Mouse (Mus musculus): ENCODE measurements around the gene Slc35b2. TPM values are rescaled to one million over a fixed set of nuclear protein-coding genes. Genes with fewer than 3 reads are reported as not detected.
A peak's percentile ranks its signal among the peaks of the same experiment; 100 is the strongest.

Slc35b2 gene
- total RNA-seq, 2 experiments from 2014 or later = 44.4 to 52.7 TPM

- DNase-seq (ENCODE audit: low spot score in 2 of 2) = no peak
Measured at GRCm38 (mm10) chr17:45544873-45545277, 18.8 kb upstream of the Slc35b2 start.

GRCm38 (mm10) chr17:45545278-45545961, 18.3 kb upstream of the Slc35b2 start:
- no peak for DNase-seq (ENCODE audit: low spot score in 2 of 2)

GRCm38 (mm10) chr17:45546941-45547340, 16.7 kb upstream of the Slc35b2 start:
- DNase-seq (ENCODE audit: low spot score in 2 of 2) = no peak

- no peak for DNase-seq (ENCODE audit: low spot score in 2 of 2)
Measured at GRCm38 (mm10) chr17:45547461-45548190, 16.0 kb upstream of the Slc35b2 start.

- DNase-seq (ENCODE audit: low spot score in 2 of 2) = no peak
Measured at GRCm38 (mm10) chr17:45548541-45549512, 14.8 kb upstream of the Slc35b2 start.

GRCm38 (mm10) chr17:45549617-45550181, 14.0 kb upstream of the Slc35b2 start, which contains the start of gene Tmem151b:
Tmem151b (minus strand) TSS chr17:45549677.
- DNase-seq (ENCODE audit: low spot score in 2 of 2) = no peak

- no peak for DNase-seq (ENCODE audit: low spot score in 2 of 2)
Measured at GRCm38 (mm10) chr17:45550253-45550652, 13.4 kb upstream of the Slc35b2 start.

GRCm38 (mm10) chr17:45551249-45551796, 12.4 kb upstream of the Slc35b2 start:
- no peak for DNase-seq (ENCODE audit: low spot score in 2 of 2)

GRCm38 (mm10) chr17:45551816-45552451, 11.7 kb upstream of the Slc35b2 start:
- DNase-seq (ENCODE audit: low spot score in 2 of 2) = peak in 1 of 2 experiments; percentile 68

GRCm38 (mm10) chr17:45553065-45553464, 10.6 kb upstream of the Slc35b2 start:
- DNase-seq (ENCODE audit: low spot score in 2 of 2) = no peak

- DNase-seq (ENCODE audit: low spot score in 2 of 2) = no peak
Measured at GRCm38 (mm10) chr17:45554420-45554819, 9.3 kb upstream of the Slc35b2 start.

- peak; percentile 89 to 92 for DNase-seq (ENCODE audit: low spot score in 2 of 2)
Measured at GRCm38 (mm10) chr17:45555452-45556106, 8.1 kb upstream of the Slc35b2 start, which contains the start of gene Nfkbie. Nfkbie (plus strand) TSS chr17:45555703.

GRCm38 (mm10) chr17:45556107-45556489, 7.6 kb upstream of the Slc35b2 start:
- no peak for DNase-seq (ENCODE audit: low spot score in 2 of 2)

GRCm38 (mm10) chr17:45556514-45557245, 7.0 kb upstream of the Slc35b2 start:
- DNase-seq (ENCODE audit: low spot score in 2 of 2) = no peak

- no peak for DNase-seq (ENCODE audit: low spot score in 2 of 2)
Measured at GRCm38 (mm10) chr17:45557246-45557824, 6.3 kb upstream of the Slc35b2 start.

GRCm38 (mm10) chr17:45557998-45558862, 5.4 kb upstream of the Slc35b2 start:
- no peak for DNase-seq (ENCODE audit: low spot score in 2 of 2)

GRCm38 (mm10) chr17:45559732-45560525, 3.7 kb upstream of the Slc35b2 start:
- no peak for DNase-seq (ENCODE audit: low spot score in 2 of 2)

Data from gastrocnemius, postnatal 4 days (tissue).